Mouse (Mus musculus) right cerebral cortex, postnatal 36 days (tissue): Measurements from ENCODE around the gene Lmo2.

Experiments used
- DNase-seq, 2 experiments: peaks; one replicate each; pipeline ENCODE4 v3.0.0; 2022; ENCODE audit warnings: low spot score in 2 of 2, mixed read lengths in 1 of 2

The Lmo2 gene

GRCm38 (mm10) chr2:103957649-103958546, at the start of gene Lmo2:
TSS of gene Lmo2 (plus strand) at chr2:103957986.
- DNase-seq: no peak

GRCm38 (mm10) chr2:103910601-103911000, 47.2 kb upstream of the Lmo2 start:
- DNase-seq: no peak

GRCm38 (mm10) chr2:103912481-103913251, 45.1 kb upstream of the Lmo2 start:
- no peak for DNase-seq

GRCm38 (mm10) chr2:103913252-103913650, 44.5 kb upstream of the Lmo2 start:
- DNase-seq: no peak

GRCm38 (mm10) chr2:103916069-103916468, 41.7 kb upstream of the Lmo2 start:
- no peak for DNase-seq

GRCm38 (mm10) chr2:103917375-103917774, 40.4 kb upstream of the Lmo2 start:
- no peak for DNase-seq

- DNase-seq: no peak
These were observed 39.4 kb upstream of the Lmo2 start for GRCm38 (mm10) chr2:103918375-103918774.

GRCm38 (mm10) chr2:103919488-103919887, 38.3 kb upstream of the Lmo2 start:
- DNase-seq: no peak

GRCm38 (mm10) chr2:103926586-103927113, 31.1 kb upstream of the Lmo2 start:
- no peak for DNase-seq

- no peak for DNase-seq
These were observed 30.1 kb upstream of the Lmo2 start for GRCm38 (mm10) chr2:103927610-103928145.

- no peak for DNase-seq
These were observed 27.3 kb upstream of the Lmo2 start for GRCm38 (mm10) chr2:103930306-103931019.

GRCm38 (mm10) chr2:103931511-103931911, 26.3 kb upstream of the Lmo2 start:
- no peak for DNase-seq

GRCm38 (mm10) chr2:103932025-103932424, 25.8 kb upstream of the Lmo2 start:
- no peak for DNase-seq

GRCm38 (mm10) chr2:103932480-103932879, 25.3 kb upstream of the Lmo2 start:
- no peak for DNase-seq

- DNase-seq: no peak
These were observed 23.5 kb upstream of the Lmo2 start for GRCm38 (mm10) chr2:103934270-103934669.

- DNase-seq: no peak
These were observed 23.1 kb upstream of the Lmo2 start for GRCm38 (mm10) chr2:103934670-103935069.

- no peak for DNase-seq
These were observed 21.9 kb upstream of the Lmo2 start for GRCm38 (mm10) chr2:103935691-103936435.

GRCm38 (mm10) chr2:103936666-103937065, 21.1 kb upstream of the Lmo2 start:
- no peak for DNase-seq

- no peak for DNase-seq
These were observed 20.1 kb upstream of the Lmo2 start for GRCm38 (mm10) chr2:103937670-103938069.

- DNase-seq: no peak
These were observed 19.2 kb upstream of the Lmo2 start for GRCm38 (mm10) chr2:103938573-103938972.

GRCm38 (mm10) chr2:103939003-103939402, 18.8 kb upstream of the Lmo2 start:
- DNase-seq: no peak
